Mouse (Mus musculus) heart, postnatal 14 days (tissue): ENCODE data around the gene Mvk. TPM values are rescaled to one million over a fixed set of nuclear protein-coding genes. Genes with fewer than 3 reads are reported as not detected.

Experiments
- DNase-seq, 2 experiments: peaks; one replicate each; pipeline ENCODE4 v3.0.0; 2021 to 2022
- intact Hi-C: fragments of 180-260 bp; cut with DNase I; formaldehyde crosslinking; loops from one replicate; pipeline ENCODE4 v1.15.1; 2025
- total RNA-seq, 2 experiments: library from RNA; stranded (reverse); gene quantifications; 2 replicates each; pipeline ENCODE4 v1.2.3; 2021

Mvk gene
- total RNA-seq, 2 experiments from 2014 or later = 9.9 to 11.7 TPM

- intact Hi-C loops = no loop called here
- DNase-seq = no peak
These were observed 4.9 kb downstream of the Mvk start for GRCm38 (mm10) chr5:114449011-114449410.

DNA sequence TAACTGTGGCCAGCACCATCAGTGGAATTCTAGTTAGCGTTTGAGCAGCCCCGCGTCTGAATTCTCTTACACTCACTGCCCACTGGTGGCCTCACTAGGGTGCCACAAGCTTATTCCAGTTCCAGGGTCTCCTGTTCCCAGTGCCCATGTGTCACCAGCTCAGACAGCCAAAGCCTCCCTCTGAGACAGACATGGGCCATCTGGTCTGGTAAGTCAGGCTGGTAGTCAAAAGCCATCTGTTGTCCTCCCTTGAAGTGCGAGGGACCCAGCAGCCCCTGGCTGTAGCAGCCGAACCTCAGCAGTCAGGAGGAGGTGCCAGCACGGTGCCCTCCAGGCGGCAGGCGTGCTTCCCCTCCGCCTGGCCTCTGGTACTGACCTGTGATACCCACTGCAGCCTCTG lies 12.2 kb downstream of the Mvk start:
- intact Hi-C loops = no loop called here
- no peak for DNase-seq

GRCm38 (mm10) chr5:114456995-114457605 lies 13.0 kb downstream of the Mvk start:
- intact Hi-C loops = no loop called here
- DNase-seq = no peak

- peak; percentile 85 to 91 for DNase-seq
- intact Hi-C loops = loop anchor here (1.0 kb wide), 1 partner anchor 157 kb away; no protein-coding TSS in a partner anchor
These were observed 17.2 kb downstream of the Mvk start for GRCm38 (mm10) chr5:114461238-114461637.

- DNase-seq = peak; percentile 51 to 70
- intact Hi-C loops = no loop called here
These were observed 18.3 kb downstream of the Mvk start for GRCm38 (mm10) chr5:114462067-114463040.

- no peak for DNase-seq
- intact Hi-C loops = loop anchor here (2.0 kb wide), 1 partner anchor 104 kb away; the partner anchor contains the start of gene Fam222a
These were observed 20.5 kb downstream of the Mvk start for GRCm38 (mm10) chr5:114464561-114464960.

DNA sequence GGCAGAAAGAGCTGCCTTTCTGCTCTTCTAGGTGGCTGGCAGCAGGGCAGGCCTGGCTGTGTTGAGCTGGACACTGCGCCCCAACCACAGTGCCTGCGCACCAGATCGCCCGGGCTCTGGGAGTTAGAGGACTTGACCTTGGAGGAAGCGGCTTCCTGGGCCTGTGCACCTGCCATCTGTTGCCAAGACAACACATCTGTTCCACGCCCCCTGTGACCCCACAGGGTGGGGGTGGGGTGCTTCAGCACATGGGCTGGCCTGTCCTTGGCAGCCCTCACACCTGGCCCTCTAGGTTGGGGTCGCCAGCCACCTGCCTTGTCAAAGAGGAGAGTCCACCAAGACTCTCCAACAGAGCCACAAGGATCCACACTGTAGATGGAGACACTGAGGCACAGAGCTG lies 21.6 kb downstream of the Mvk start:
- no peak for DNase-seq
- intact Hi-C loops = loop anchor here (2.0 to 5.0 kb wide), 2 partner anchors 52 to 103 kb away; partner anchors contain the start of gene Fam222a

GRCm38 (mm10) chr5:114467019-114467418 lies 22.9 kb downstream of the Mvk start:
- peak in 1 of 2 experiments; percentile 16 for DNase-seq
- intact Hi-C loops = loop anchor here (5.0 kb wide), 1 partner anchor 50 kb away; no protein-coding TSS in a partner anchor

GRCm38 (mm10) chr5:114467430-114467829 lies 23.4 kb downstream of the Mvk start:
- DNase-seq = peak; percentile 66 to 73
- intact Hi-C loops = loop anchor here (5.0 kb wide), 1 partner anchor 50 kb away; no protein-coding TSS in a partner anchor

DNA sequence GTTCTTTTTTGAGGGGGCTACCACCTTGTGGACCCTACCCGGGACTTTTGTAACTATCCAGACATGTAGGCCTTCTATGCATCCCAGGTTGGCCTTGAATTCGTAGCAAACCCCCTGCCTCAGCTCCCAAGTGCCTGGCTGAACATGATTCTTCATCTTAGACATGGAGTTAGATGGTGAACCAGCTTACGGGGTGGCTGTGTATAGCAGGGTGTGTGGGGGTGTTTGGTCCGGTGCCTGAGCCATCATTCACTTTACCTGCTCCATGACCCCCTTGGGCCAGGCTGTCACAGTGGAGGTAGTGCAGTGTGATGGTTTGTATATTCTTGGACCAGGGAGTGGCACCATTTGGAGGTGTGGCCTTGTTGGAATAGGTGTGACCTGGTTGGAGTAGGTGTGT lies 23.9 kb downstream of the Mvk start:
- intact Hi-C loops = loop anchor here (5.0 kb wide), 1 partner anchor 49 kb away; no protein-coding TSS in a partner anchor
- DNase-seq = no peak

- no peak for DNase-seq
- intact Hi-C loops = loop anchor here (5.0 kb wide), 1 partner anchor 62 kb away; no protein-coding TSS in a partner anchor
These were observed 26.3 kb downstream of the Mvk start for GRCm38 (mm10) chr5:114470359-114470758.

- intact Hi-C loops = loop anchor here (5.0 kb wide), 1 partner anchor 57 kb away; no protein-coding TSS in a partner anchor
These were observed 30.8 kb downstream of the Mvk start for GRCm38 (mm10) chr5:114474741-114475491.

GRCm38 (mm10) chr5:114478267-114478666 lies 34.2 kb downstream of the Mvk start:
- DNase-seq = no peak
- intact Hi-C loops = no loop called here

More at GRCm38 (mm10) chr5:114474741-114475491, 30.8 kb downstream of the Mvk start:
- no peak for DNase-seq

GRCm38 (mm10) chr5:114482587-114483011 lies 38.5 kb downstream of the Mvk start:
- intact Hi-C loops = no loop called here
- no peak for DNase-seq

- intact Hi-C loops = no loop called here
- no peak for DNase-seq
These were observed 41.6 kb downstream of the Mvk start for GRCm38 (mm10) chr5:114485685-114486084.

GRCm38 (mm10) chr5:114489570-114489969 lies 45.5 kb downstream of the Mvk start:
- intact Hi-C loops = no loop called here
- DNase-seq = no peak

- DNase-seq = no peak
- intact Hi-C loops = no loop called here
These were observed 46.2 kb downstream of the Mvk start for GRCm38 (mm10) chr5:114490241-114490640.

GRCm38 (mm10) chr5:114494761-114495160 lies 50.7 kb downstream of the Mvk start:
- no peak for DNase-seq
- intact Hi-C loops = no loop called here

- DNase-seq = no peak
- intact Hi-C loops = no loop called here
These were observed 57.2 kb downstream of the Mvk start for GRCm38 (mm10) chr5:114501252-114501651.

DNA sequence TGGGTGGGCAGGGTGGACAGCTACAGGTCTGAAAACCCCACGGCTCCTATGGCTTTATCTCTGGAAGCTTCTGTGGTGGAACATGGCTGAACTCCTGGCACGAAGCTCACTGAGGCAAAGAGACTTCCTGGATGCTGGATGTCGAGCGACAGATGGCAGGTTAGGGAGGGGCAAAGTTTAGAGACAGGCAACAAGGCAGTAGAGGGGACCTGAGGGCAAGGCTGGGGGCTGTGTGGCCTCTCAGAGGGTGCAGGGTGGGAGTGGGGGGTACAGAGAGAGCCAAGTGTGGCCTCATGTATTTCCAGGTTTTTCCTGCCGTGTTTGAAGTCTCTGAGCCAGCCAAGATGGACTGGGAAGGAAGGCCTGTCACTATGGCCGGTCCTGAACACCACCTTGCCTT lies 60.8 kb downstream of the Mvk start:
- intact Hi-C loops = no loop called here

More for the DNA sequence above, 60.8 kb downstream of the Mvk start:
- no peak for DNase-seq
